Mouse (Mus musculus): ENCODE data around the gene Lypla2. TPM values are rescaled to one million over a fixed set of nuclear protein-coding genes. Genes with fewer than 3 reads are reported as not detected.
A peak's percentile ranks its signal among the peaks of the same experiment; 100 is the strongest.

The Lypla2 gene
- polyA plus RNA-seq, 1 experiment from 2014 or later = 134 TPM

- DNase-seq (ENCODE audit: low spot score) = no peak
- Histone ChIP-seq H3K4me3 (no peak overlapping the region), H3K27me3 (ENCODE audit: insufficient read depth, poor library complexity, severe bottlenecking) (no peaks in the 10 kb centered on the region), H3K27ac (no peak overlapping the region), H3K36me3 (peaks cover 71% of the 10 kb centered on the region), H3K9me3 (peaks cover 5% of the 10 kb centered on the region; the same call in 1 of the 2 replicates), H3K4me1 (peaks cover 4% of the 10 kb centered on the region; the same call in 1 of the 2 replicates)
- 84% methylated on average over 9 of the region's 9 CpGs for WGBS
Measured at GRCm38 (mm10) chr4:135955886-135956285, 16.5 kb downstream of the Lypla2 start.

GRCm38 (mm10) chr4:135954241-135954640, 18.2 kb downstream of the Lypla2 start:
- Histone ChIP-seq H3K27ac (no peak overlapping the region), H3K4me3 (no peak overlapping the region), H3K9me3 (peaks cover 5% of the 10 kb centered on the region; the same call in 1 of the 2 replicates), H3K36me3 (peaks cover 58% of the 10 kb centered on the region), H3K4me1 (peaks cover 10% of the 10 kb centered on the region), H3K27me3 (ENCODE audit: insufficient read depth, poor library complexity, severe bottlenecking) (no peaks in the 10 kb centered on the region)
- WGBS = 12% methylated on average over 2 of the region's 2 CpGs
- DNase-seq (ENCODE audit: low spot score) = no peak

GRCm38 (mm10) chr4:135953179-135953578, 19.2 kb downstream of the Lypla2 start:
- Histone ChIP-seq H3K27ac (no peak overlapping the region), H3K4me3 (no peak overlapping the region), H3K27me3 (ENCODE audit: insufficient read depth, poor library complexity, severe bottlenecking) (no peaks in the 10 kb centered on the region), H3K4me1 (peaks cover 14% of the 10 kb centered on the region), H3K36me3 (peaks cover 50% of the 10 kb centered on the region), H3K9me3 (peaks cover 5% of the 10 kb centered on the region; the same call in 1 of the 2 replicates)
- 87% methylated on average over 3 of the region's 3 CpGs for WGBS
- DNase-seq (ENCODE audit: low spot score) = no peak

- H3K36me3 ChIP-seq = peaks cover 45% of the 10 kb centered on the region
- peaks cover 5% of the 10 kb centered on the region; the same call in 1 of the 2 replicates for H3K9me3 ChIP-seq
- DNase-seq (ENCODE audit: low spot score) = no peak
- H3K4me1 ChIP-seq = peaks cover 18% of the 10 kb centered on the region
- WGBS = 90% methylated on average over 3 of the region's 3 CpGs
- H3K27ac ChIP-seq = no peak overlapping the region
- H3K4me3 ChIP-seq = no peak overlapping the region
- no peaks in the 10 kb centered on the region for H3K27me3 ChIP-seq (ENCODE audit: insufficient read depth, poor library complexity, severe bottlenecking)
Measured at GRCm38 (mm10) chr4:135951505-135951904, 20.9 kb downstream of the Lypla2 start.

- Histone ChIP-seq H3K4me1 (peaks cover 24% of the 10 kb centered on the region), H3K4me3 (no peak overlapping the region), H3K27me3 (ENCODE audit: insufficient read depth, poor library complexity, severe bottlenecking) (no peaks in the 10 kb centered on the region), H3K36me3 (peaks cover 34% of the 10 kb centered on the region), H3K27ac (no peak overlapping the region), H3K9me3 (peaks cover 5% of the 10 kb centered on the region; the same call in 1 of the 2 replicates)
- WGBS = 84% methylated on average over 6 of the region's 6 CpGs
- DNase-seq (ENCODE audit: low spot score) = no peak
Measured at GRCm38 (mm10) chr4:135950365-135950764, 22.1 kb downstream of the Lypla2 start.

GRCm38 (mm10) chr4:135949911-135950310, 22.5 kb downstream of the Lypla2 start:
- Histone ChIP-seq H3K9me3 (peaks cover 5% of the 10 kb centered on the region; the same call in 1 of the 2 replicates), H3K4me1 (peaks cover 24% of the 10 kb centered on the region), H3K27ac (no peak overlapping the region), H3K36me3 (peaks cover 32% of the 10 kb centered on the region), H3K27me3 (ENCODE audit: insufficient read depth, poor library complexity, severe bottlenecking) (no peaks in the 10 kb centered on the region), H3K4me3 (no peak overlapping the region)
- WGBS = 57% methylated on average over 6 of the region's 6 CpGs
- no peak for DNase-seq (ENCODE audit: low spot score)

GRCm38 (mm10) chr4:135949475-135949874, 23.0 kb downstream of the Lypla2 start:
- peaks cover 28% of the 10 kb centered on the region for H3K36me3 ChIP-seq
- H3K9me3 ChIP-seq = peaks cover 5% of the 10 kb centered on the region; the same call in 1 of the 2 replicates
- H3K4me3 ChIP-seq = no peak overlapping the region
- no peaks in the 10 kb centered on the region for H3K27me3 ChIP-seq (ENCODE audit: insufficient read depth, poor library complexity, severe bottlenecking)
- 83% methylated on average over 10 of the region's 10 CpGs for WGBS
- H3K27ac ChIP-seq = no peak overlapping the region
- peaks cover 24% of the 10 kb centered on the region for H3K4me1 ChIP-seq
- no peak for DNase-seq (ENCODE audit: low spot score)

- H3K4me1 ChIP-seq = peaks cover 31% of the 10 kb centered on the region
- WGBS = 94% methylated on average over 8 of the region's 8 CpGs
- H3K27ac ChIP-seq = no peak overlapping the region
- H3K4me3 ChIP-seq = no peak overlapping the region
- H3K36me3 ChIP-seq = peaks cover 24% of the 10 kb centered on the region
- DNase-seq (ENCODE audit: low spot score) = no peak
- peaks cover 5% of the 10 kb centered on the region; the same call in 1 of the 2 replicates for H3K9me3 ChIP-seq
- H3K27me3 ChIP-seq (ENCODE audit: insufficient read depth, poor library complexity, severe bottlenecking) = no peaks in the 10 kb centered on the region
Measured at GRCm38 (mm10) chr4:135948142-135948541, 24.3 kb downstream of the Lypla2 start.

- Histone ChIP-seq H3K4me1 (peaks cover 31% of the 10 kb centered on the region), H3K27ac (peak overlapping the region; percentile 75), H3K4me3 (peak overlapping the region; percentile 85), H3K36me3 (peaks cover 14% of the 10 kb centered on the region), H3K27me3 (ENCODE audit: insufficient read depth, poor library complexity, severe bottlenecking) (no peaks in the 10 kb centered on the region), H3K9me3 (peaks cover 5% of the 10 kb centered on the region; the same call in 1 of the 2 replicates)
- no peak for DNase-seq (ENCODE audit: low spot score)
- 2% methylated on average over 28 of the region's 28 CpGs for WGBS
Measured at GRCm38 (mm10) chr4:135946659-135947301, 25.6 kb downstream of the Lypla2 start.

GRCm38 (mm10) chr4:135946278-135946658, 26.2 kb downstream of the Lypla2 start, which contains the start of gene Hmgcl:
Hmgcl (plus strand) TSS chr4:135946448.
- Histone ChIP-seq H3K4me3 (peak within 1 kb of the TSS; percentile 85), H3K4me1 (peaks cover 31% of the 10 kb centered on the region), H3K36me3 (peaks cover 9% of the 10 kb centered on the region), H3K27ac (peak within 1 kb of the TSS; percentile 75), H3K9me3 (peaks cover under 1% of the 10 kb centered on the region; the same call in 1 of the 2 replicates), H3K27me3 (ENCODE audit: insufficient read depth, poor library complexity, severe bottlenecking) (no peaks in the 10 kb centered on the region)
- WGBS = 0% methylated on average over 16 of the region's 23 CpGs
- DNase-seq (ENCODE audit: low spot score) = peak; percentile 97

GRCm38 (mm10) chr4:135945706-135946105, 26.7 kb downstream of the Lypla2 start:
- peak overlapping the region; percentile 75 for H3K27ac ChIP-seq
- H3K27me3 ChIP-seq (ENCODE audit: insufficient read depth, poor library complexity, severe bottlenecking) = no peaks in the 10 kb centered on the region
- H3K4me1 ChIP-seq = peaks cover 31% of the 10 kb centered on the region
- WGBS = 73% methylated on average over 10 of the region's 10 CpGs
- peak overlapping the region; percentile 85 for H3K4me3 ChIP-seq
- H3K9me3 ChIP-seq = no peaks in the 10 kb centered on the region
- H3K36me3 ChIP-seq = peaks cover 9% of the 10 kb centered on the region
- no peak for DNase-seq (ENCODE audit: low spot score)

GRCm38 (mm10) chr4:135943389-135943788, 29.0 kb downstream of the Lypla2 start:
- 42% methylated on average over 4 of the region's 4 CpGs for WGBS
- H3K9me3 ChIP-seq = no peaks in the 10 kb centered on the region
- DNase-seq (ENCODE audit: low spot score) = no peak
- H3K27ac ChIP-seq = peak overlapping the region; percentile 3; the same call in 1 of the 2 replicates
- no peaks in the 10 kb centered on the region for H3K27me3 ChIP-seq (ENCODE audit: insufficient read depth, poor library complexity, severe bottlenecking)
- H3K4me1 ChIP-seq = peaks cover 25% of the 10 kb centered on the region
- peaks cover 19% of the 10 kb centered on the region for H3K36me3 ChIP-seq
- H3K4me3 ChIP-seq = no peak overlapping the region

GRCm38 (mm10) chr4:135942193-135942592, 30.2 kb downstream of the Lypla2 start:
- Histone ChIP-seq H3K4me3 (no peak overlapping the region), H3K27ac (no peak overlapping the region), H3K4me1 (peaks cover 21% of the 10 kb centered on the region), H3K36me3 (peaks cover 19% of the 10 kb centered on the region), H3K9me3 (no peaks in the 10 kb centered on the region), H3K27me3 (ENCODE audit: insufficient read depth, poor library complexity, severe bottlenecking) (no peaks in the 10 kb centered on the region)
- no peak for DNase-seq (ENCODE audit: low spot score)
- 64% methylated on average over 6 of the region's 6 CpGs for WGBS
